Mouse (Mus musculus) heart, postnatal 4 days (tissue): ENCODE measurements at regions not wholly inside any gene's neighbourhood (a gene's known extent, or its start where the extent isn't known, plus 50 kb on each side); places are given as distances from the start of the nearest gene placed in this dataset.
A peak's percentile ranks its signal among the peaks of the same experiment; 100 is the strongest.
"Not testable (repeated sequence)": the region's sequence is repeated elsewhere in the genome, so short reads cannot be mapped to it uniquely, and the experiment has no call there.

Experiments
- DNase-seq: peaks from one replicate; pipeline ENCODE4 v3.0.0; 2021

- DNase-seq = no peak
Observed at GRCm38 (mm10) chr9:72166084-72166483, 54.4 kb upstream of the Tcf12 start.

GRCm38 (mm10) chr9:72166611-72167010 is 54.9 kb upstream of the Tcf12 start:
- no peak for DNase-seq

DNA sequence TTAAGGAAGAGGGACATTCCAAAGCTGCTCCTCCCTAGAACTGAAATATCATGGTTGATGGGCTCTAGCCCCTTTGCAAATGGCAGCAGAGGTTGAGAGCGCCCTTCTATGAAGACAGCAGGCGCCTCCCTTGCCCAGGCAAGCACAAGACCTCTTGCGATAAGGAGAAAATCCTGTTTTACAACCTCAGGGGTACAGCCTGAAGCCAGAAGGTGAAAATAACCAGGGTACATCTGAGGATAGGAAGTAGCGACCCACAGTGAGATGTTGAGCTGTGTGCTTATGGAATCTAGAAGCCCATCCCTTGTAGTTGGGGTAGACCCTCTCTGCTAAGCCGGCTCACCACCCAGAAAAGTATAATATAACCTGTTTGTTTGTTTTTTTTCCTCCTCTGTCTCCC is 57.6 kb upstream of the Tcf12 start:
- DNase-seq = no peak

- peak; percentile 63 for DNase-seq
Observed at GRCm38 (mm10) chr9:72169728-72170188, 58.1 kb upstream of the Tcf12 start.

- no peak for DNase-seq
Observed at GRCm38 (mm10) chr9:72170235-72170634, 58.6 kb upstream of the Tcf12 start.

- DNase-seq = no peak
Observed at GRCm38 (mm10) chr9:72172331-72172730, 60.7 kb upstream of the Tcf12 start.

DNA sequence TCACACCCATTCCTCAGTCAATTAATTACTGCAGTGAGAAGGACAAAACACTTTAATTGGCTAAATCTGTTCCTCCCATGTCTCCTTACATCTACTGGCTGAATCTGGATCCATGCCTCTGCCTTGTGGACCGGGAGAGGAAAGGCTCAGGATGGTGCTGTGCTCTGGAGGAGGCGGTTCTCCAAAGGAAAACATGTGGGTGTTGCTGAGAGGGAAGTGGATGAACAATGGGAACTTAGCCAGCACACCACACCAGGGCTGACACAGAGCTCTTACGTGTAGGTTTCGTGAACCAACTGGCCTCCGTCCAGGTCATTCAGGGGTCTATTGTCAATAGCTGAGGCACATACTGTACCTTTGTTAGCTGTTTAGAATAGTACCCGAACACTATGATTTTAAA is 69.3 kb upstream of the Tcf12 start:
- peak; percentile 54 for DNase-seq

DNA sequence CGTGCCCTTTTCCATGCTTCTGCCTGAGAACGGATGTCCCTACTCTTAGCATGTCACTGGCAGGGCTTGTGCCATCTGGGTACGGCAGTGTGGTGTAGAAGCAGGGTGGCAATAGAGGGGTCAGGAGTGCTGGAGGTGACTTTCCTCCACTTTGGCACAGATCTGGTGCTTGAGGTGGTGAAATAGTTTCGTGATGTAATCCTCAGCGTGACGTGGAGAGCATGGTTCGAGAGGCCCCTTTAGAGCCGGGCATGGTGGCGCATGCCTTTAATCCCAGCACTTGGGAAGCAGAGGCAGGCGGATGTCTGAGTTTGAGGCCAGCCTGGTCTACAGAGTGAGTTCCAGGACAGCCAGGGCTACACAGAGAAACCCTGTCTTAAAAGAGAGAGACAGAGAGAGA is 71.7 kb upstream of the Tcf12 start:
- no peak for DNase-seq

- DNase-seq = peak; percentile 49
Observed at GRCm38 (mm10) chr9:72183925-72184324, 72.3 kb upstream of the Tcf12 start.

DNA sequence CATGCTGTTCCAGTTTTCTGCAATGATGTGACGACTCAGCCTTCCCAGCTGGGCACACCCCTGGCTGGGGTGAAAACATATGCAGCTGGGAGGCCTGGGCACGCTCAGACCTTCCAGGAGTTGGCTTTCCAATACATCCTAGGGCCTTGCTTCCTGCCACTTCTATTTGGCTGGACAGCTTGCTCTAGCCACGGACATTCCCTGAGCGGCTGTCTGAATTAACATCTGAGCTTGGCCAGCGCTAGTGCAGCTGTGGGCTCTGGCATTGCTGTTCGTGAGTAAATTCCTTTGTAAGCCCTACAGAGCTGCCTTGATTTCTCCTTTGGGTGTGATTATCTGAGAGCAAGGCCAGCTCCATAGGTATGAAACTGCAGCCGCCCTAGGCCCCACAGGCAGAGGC is 78.2 kb upstream of the Tcf12 start:
- DNase-seq = no peak

GRCm38 (mm10) chr9:72190631-72191030 is 79.0 kb upstream of the Tcf12 start:
- no peak for DNase-seq

GRCm38 (mm10) chr9:72191091-72191490 is 79.4 kb upstream of the Tcf12 start:
- DNase-seq = no peak

DNA sequence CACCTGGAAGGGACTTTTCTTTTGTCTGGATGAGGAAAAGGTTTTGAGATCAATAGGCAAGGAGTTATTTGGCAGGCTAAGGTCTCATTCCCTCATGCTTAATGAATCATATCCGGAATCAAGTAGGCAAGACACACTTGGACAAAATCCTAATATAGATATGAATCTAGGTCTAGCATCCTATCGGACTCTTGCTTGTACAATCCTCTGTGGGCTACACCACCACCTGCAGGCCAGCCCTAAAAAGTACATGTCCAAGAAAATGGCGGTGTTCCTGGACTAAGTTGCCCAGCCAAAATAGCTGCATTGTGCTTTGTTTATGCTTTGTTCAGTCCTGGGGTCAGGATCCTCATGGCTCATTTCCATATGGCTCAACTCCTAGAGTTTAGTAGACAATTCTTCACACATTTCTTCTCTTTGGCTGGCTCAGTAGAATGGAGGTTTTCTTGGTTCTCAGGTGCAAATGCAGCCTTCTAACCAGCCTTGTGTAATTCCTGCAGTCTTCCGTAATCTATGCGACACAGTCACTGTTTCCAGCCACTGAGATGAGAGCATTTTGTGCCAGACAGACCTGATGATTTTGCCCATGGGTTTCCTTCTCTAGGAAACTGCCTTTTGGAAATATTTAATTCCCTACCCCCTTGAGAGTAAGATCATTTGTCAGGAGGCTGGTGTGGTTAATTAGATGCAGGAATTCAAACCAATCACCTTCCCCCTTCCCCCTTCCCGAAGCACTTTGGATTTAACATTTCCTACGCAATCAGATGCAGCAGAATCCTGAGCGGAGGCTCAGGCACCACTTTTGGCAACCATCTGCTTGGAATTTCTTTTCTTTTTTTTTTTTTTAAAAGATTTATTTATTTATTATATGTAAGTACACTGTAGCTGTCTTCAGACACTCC is 80.6 kb upstream of the Tcf12 start:
- peak; percentile 71 for DNase-seq

DNA sequence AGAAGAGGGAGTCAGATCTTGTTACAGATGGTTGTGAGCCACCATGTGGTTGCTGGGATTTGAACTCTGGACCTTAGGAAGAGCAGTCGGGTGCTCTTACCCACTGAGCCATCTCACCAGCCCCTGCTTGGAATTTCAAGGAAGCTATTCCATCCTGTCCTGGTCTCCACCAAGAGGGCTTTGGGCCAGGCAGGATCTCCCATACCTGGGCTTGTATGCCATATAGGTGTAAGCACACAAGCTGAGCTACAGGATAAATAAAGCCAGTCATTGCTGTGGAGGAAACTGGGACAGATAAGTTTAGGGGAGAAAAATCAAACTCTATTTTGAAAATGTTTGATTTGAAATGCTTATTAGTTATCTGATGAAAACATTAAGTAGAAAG is 81.3 kb upstream of the Tcf12 start:
- DNase-seq = not testable (repeated sequence)

GRCm38 (mm10) chr9:72195348-72195747 is 79.3 kb upstream of the Zfp280d start:
- DNase-seq = no peak

DNA sequence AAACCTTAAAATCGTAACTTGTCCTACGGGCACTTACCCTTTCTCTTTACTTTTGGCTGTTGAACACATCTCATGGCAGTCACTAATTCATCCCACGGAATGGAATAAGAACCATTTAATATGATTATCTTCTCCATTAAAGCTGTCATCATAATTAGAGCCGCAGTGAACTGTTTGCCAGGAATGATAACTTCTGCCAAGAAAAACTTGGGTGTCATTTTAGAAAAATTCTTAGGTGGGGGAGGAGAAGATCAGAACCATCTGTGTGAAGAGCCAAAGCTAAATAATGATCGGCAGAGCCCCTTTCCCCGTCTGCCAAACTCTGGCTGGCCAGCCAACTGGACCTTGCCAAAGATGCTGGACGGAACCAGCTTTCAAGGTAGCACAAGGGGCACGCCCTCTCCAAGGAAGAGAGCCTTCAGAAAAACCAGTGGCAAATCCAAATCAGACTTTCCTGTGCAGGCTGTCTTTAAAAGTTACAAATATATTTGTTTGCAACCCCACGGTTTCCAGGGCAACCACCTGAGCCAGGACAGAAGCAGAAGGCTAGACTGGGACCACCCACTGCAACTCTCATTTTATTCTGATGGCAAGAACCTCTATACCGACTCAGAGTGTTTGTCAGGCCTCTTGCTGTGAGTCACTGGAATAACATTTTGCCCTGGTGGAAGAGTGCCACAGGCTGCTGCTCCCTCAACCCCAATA is 77.9 kb upstream of the Zfp280d start:
- peak; percentile 47 for DNase-seq

- no peak for DNase-seq
Observed at GRCm38 (mm10) chr9:72197331-72197732, 77.3 kb upstream of the Zfp280d start.

DNA sequence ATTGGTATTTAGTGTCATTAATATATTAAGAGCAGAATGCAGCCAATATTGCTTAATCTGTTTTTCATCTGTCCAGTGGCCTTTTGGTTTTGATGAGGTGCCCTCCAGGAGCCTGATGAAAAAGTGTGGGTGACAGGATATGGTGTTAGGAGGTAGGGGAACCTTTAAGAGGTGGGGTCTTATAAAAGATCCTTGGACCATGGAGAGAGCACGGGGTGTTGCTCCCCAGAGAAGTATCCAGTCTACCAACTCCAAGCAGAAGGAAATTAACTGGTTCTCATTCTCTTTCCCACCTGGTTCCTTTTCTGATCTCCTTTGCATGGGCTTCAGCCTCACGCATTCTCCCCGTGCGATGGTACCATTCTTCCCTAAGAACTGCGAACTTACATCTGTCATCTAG is 75.7 kb upstream of the Zfp280d start:
- DNase-seq = no peak

DNA sequence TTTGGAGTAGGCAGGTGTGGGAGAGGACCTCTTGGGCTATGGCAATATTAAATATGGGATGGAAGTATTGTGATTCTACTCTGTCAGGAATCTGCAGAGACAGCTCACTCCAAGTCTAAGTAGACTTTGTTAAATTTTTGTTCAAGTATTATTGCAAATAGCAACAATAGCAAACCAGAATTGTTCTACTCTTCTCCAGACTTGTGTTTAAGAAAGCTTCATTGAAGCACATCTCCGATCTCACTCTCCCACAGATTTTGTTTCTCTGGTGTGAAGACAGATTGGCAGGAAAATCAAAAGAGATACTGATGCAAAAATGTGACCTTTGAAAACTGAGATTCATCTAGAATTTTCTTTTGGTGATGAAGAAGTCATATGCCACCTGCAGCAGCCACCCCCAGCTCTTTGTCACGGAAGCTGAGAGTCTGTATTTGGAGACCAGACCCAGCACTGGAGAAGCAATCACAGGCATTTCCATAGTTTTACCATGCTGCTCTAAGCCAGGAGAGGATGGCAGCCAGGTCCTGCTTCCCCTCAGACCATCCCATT is 70.2 kb upstream of the Zfp280d start:
- no peak for DNase-seq

- DNase-seq = no peak
Observed at GRCm38 (mm10) chr9:72205815-72206214, 68.8 kb upstream of the Zfp280d start.

- DNase-seq = no peak
Observed at GRCm38 (mm10) chr9:72206911-72207310, 67.7 kb upstream of the Zfp280d start.

DNA sequence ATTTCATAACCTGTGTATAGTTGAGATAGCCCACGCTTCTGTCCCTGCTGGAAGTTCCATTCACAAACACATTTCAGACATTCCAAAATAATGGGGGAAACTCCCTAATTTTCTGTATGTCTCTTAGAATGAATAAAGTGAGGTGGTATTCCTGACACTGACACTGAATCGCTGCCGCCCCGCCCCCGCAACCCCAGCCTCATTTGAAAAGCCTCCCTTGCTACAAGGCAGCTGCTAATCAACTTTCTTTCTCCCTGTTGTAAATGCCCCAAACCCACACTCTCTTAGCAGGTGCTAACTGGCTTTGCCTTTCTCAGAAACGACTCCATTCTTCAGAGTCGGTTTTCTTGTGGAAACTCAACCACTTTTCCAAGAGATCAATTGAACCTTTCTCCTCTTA is 66.4 kb upstream of the Zfp280d start:
- DNase-seq = no peak

GRCm38 (mm10) chr9:72217296-72218028 is 57.2 kb upstream of the Zfp280d start:
- DNase-seq = no peak
